Mouse (Mus musculus) lung, embryonic 15.5 days (tissue): ENCODE results near the gene Neurl1b. TPM values are rescaled to one million over a fixed set of nuclear protein-coding genes. Genes with fewer than 3 reads are reported as not detected.

Source experiments
- ATAC-seq: fragments of 200-750 bp; cut with Nextera tagmentation; 2 replicates; pipeline ENCODE4 v1.8.0; 2017; ENCODE audit warnings: moderate number of reproducible peaks, borderline replicate concordance; ENCODE audit not compliant: low FRiP score, low TSS enrichment; ENCODE audit errors: extremely low read depth
- H3K27ac ChIP-seq: fragments of 300-500 bp; sonication (generic); 2 replicates; pipeline ENCODE4 v1.5.1; 2015; ENCODE audit warnings: moderate library complexity, mild to moderate bottlenecking, inconsistent platforms
- H3K27me3 ChIP-seq: fragments of 300-500 bp; sonication (generic); 2 replicates; pipeline ENCODE4 v1.6.1; 2015; ENCODE audit warnings: inconsistent platforms
- H3K36me3 ChIP-seq: fragments of 300-500 bp; sonication (generic); 2 replicates; pipeline ENCODE4 v1.6.1; 2015; ENCODE audit warnings: inconsistent platforms
- H3K4me1 ChIP-seq: fragments of 300-500 bp; sonication (generic); 2 replicates; pipeline ENCODE4 v1.6.1; 2015; ENCODE audit warnings: inconsistent platforms
- H3K4me2 ChIP-seq: fragments of 300-500 bp; sonication (generic); 2 replicates; pipeline ENCODE4 v1.6.1; 2015; ENCODE audit warnings: inconsistent platforms, mild to moderate bottlenecking, moderate library complexity
- H3K4me3 ChIP-seq: fragments of 300-500 bp; sonication (generic); 2 replicates; pipeline ENCODE4 v1.5.1; 2015; ENCODE audit warnings: mild to moderate bottlenecking, inconsistent platforms
- H3K9ac ChIP-seq: fragments of 300-500 bp; sonication (generic); 2 replicates; pipeline ENCODE4 v1.6.1; 2015; ENCODE audit warnings: inconsistent platforms
- H3K9me3 ChIP-seq: fragments of 300-500 bp; sonication (generic); 2 replicates; pipeline ENCODE4 v1.6.1; 2016; ENCODE audit warnings: inconsistent platforms
- WGBS: fragments of 180-500 bp; shearing (Covaris S2); methylation state at CpG from one replicate; pipeline ENCODE4 v1.1.7; 2015; 5-methylcytosine and 5-hydroxymethylcytosine counted together
- polyA plus RNA-seq: library from polyadenylated mRNA; unstranded; fragments of >200 nt; fragmentation: Nextera tagmentation; extraction: Ambion mirVana; gene quantifications from 2 replicates; pipeline ENCODE4 v1.2.1, GENCODE M21; 2015

Neurl1b gene
- polyA plus RNA-seq, 1 experiment from 2014 or later: 2.0 TPM

- no peaks in the 10 kb centered on the region for H3K9me3 ChIP-seq
- H3K4me3 ChIP-seq: no peak overlapping the region
- no peak overlapping the region for H3K27ac ChIP-seq
- no peaks in the 10 kb centered on the region for H3K36me3 ChIP-seq
- WGBS: 45% methylated on average over 5 of the region's 5 CpGs
- ATAC-seq: no peak
- no peak overlapping the region for H3K9ac ChIP-seq
- no peak overlapping the region for H3K4me2 ChIP-seq
- H3K4me1 ChIP-seq: peaks cover 8% of the 10 kb centered on the region
- H3K27me3 ChIP-seq: no peaks in the 10 kb centered on the region
Observed at GRCm38 (mm10) chr17:26487266-26487665, 72.6 kb downstream of the Neurl1b start.

- Histone ChIP-seq H3K9ac (no peak overlapping the region), H3K36me3 (no peaks in the 10 kb centered on the region), H3K9me3 (no peaks in the 10 kb centered on the region; the same call in 1 of the 2 replicates), H3K27me3 (no peaks in the 10 kb centered on the region), H3K4me2 (no peak overlapping the region), H3K4me1 (peaks cover 8% of the 10 kb centered on the region), H3K27ac (no peak overlapping the region), H3K4me3 (no peak overlapping the region)
- WGBS: 90% methylated on average over 4 of the region's 4 CpGs
- no peak for ATAC-seq
Observed at GRCm38 (mm10) chr17:26487917-26488316, 73.3 kb downstream of the Neurl1b start.

GRCm38 (mm10) chr17:26488711-26489403 lies 74.2 kb downstream of the Neurl1b start:
- no peak overlapping the region for H3K4me3 ChIP-seq
- WGBS: 49% methylated on average over 8 of the region's 8 CpGs
- no peaks in the 10 kb centered on the region for H3K27me3 ChIP-seq
- no peak overlapping the region for H3K9ac ChIP-seq
- peaks cover 4% of the 10 kb centered on the region for H3K9me3 ChIP-seq
- H3K4me2 ChIP-seq: no peak overlapping the region
- ATAC-seq: no peak
- no peaks in the 10 kb centered on the region for H3K36me3 ChIP-seq
- peaks cover 8% of the 10 kb centered on the region for H3K4me1 ChIP-seq
- no peak overlapping the region for H3K27ac ChIP-seq

GRCm38 (mm10) chr17:26490072-26490471 lies 75.4 kb downstream of the Neurl1b start:
- no peak for ATAC-seq
- H3K9ac ChIP-seq: no peak overlapping the region
- H3K4me3 ChIP-seq: no peak overlapping the region
- peaks cover 4% of the 10 kb centered on the region for H3K9me3 ChIP-seq
- H3K27ac ChIP-seq: no peak overlapping the region
- H3K4me2 ChIP-seq: no peak overlapping the region
- no peaks in the 10 kb centered on the region for H3K36me3 ChIP-seq
- no peaks in the 10 kb centered on the region for H3K27me3 ChIP-seq
- 92% methylated on average over 10 of the region's 10 CpGs for WGBS
- peaks cover 8% of the 10 kb centered on the region for H3K4me1 ChIP-seq

- Histone ChIP-seq H3K27me3 (no peaks in the 10 kb centered on the region), H3K4me2 (no peak overlapping the region), H3K27ac (no peak overlapping the region), H3K36me3 (no peaks in the 10 kb centered on the region), H3K4me3 (no peak overlapping the region), H3K9ac (no peak overlapping the region), H3K9me3 (peaks cover 4% of the 10 kb centered on the region), H3K4me1 (peaks cover 8% of the 10 kb centered on the region)
- no peak for ATAC-seq
- 52% methylated on average over 2 of the region's 2 CpGs for WGBS
Observed at GRCm38 (mm10) chr17:26490910-26491309, 76.3 kb downstream of the Neurl1b start.

GRCm38 (mm10) chr17:26492246-26492645 lies 77.6 kb downstream of the Neurl1b start:
- Histone ChIP-seq H3K27ac (no peak overlapping the region), H3K36me3 (no peaks in the 10 kb centered on the region), H3K9me3 (peaks cover 4% of the 10 kb centered on the region), H3K27me3 (no peaks in the 10 kb centered on the region), H3K4me2 (no peak overlapping the region), H3K4me3 (no peak overlapping the region), H3K9ac (no peak overlapping the region), H3K4me1 (peaks cover 8% of the 10 kb centered on the region)
- ATAC-seq: no peak
- 81% methylated on average over 3 of the region's 3 CpGs for WGBS

GRCm38 (mm10) chr17:26494642-26495468 lies 80.2 kb downstream of the Neurl1b start:
- no peak for ATAC-seq
- Histone ChIP-seq H3K4me1 (peaks cover 8% of the 10 kb centered on the region; the same call in 1 of the 2 replicates), H3K9me3 (peaks cover 4% of the 10 kb centered on the region), H3K36me3 (no peaks in the 10 kb centered on the region), H3K4me2 (no peak overlapping the region), H3K27me3 (no peaks in the 10 kb centered on the region), H3K9ac (no peak overlapping the region), H3K4me3 (no peak overlapping the region), H3K27ac (no peak overlapping the region)
- 77% methylated on average over 4 of the region's 4 CpGs for WGBS

Other genes with a start within 250 kb of the Neurl1b start
- 0.39 and 0.78 TPM in 2 replicates for gene Pdia2, start 215.7 kb upstream of the Neurl1b start, polyA plus RNA-seq
- gene Rgs11, start 211.9 kb upstream of the Neurl1b start, polyA plus RNA-seq: 11.7 and 12.8 TPM in 2 replicates
- gene Arhgdig, start 207.0 kb upstream of the Neurl1b start, polyA plus RNA-seq: 13.1 and 13.3 TPM in 2 replicates
- 44.4 and 44.7 TPM in 2 replicates for gene Fam234a, start 170.6 kb upstream of the Neurl1b start, polyA plus RNA-seq
- gene Luc7l, start 161.9 kb upstream of the Neurl1b start, polyA plus RNA-seq: 88.3 and 90.1 TPM in 2 replicates
- 97.3 and 102 TPM in 2 replicates for gene Ergic1, start 146.7 kb downstream of the Neurl1b start, polyA plus RNA-seq
- 23.1 and 25.9 TPM in 2 replicates for gene Dusp1, start 147.3 kb downstream of the Neurl1b start, polyA plus RNA-seq
- gene Atp6v0e, start 248.4 kb downstream of the Neurl1b start, polyA plus RNA-seq: 164 and 171 TPM in 2 replicates